Mouse (Mus musculus) heart, postnatal 0 days (tissue): ENCODE measurements around the gene Txnip. TPM values are rescaled to one million over a fixed set of nuclear protein-coding genes. Genes with fewer than 3 reads are reported as not detected.
A peak's percentile ranks its signal among the peaks of the same experiment; 100 is the strongest.

Source experiments
- ATAC-seq: fragments of 200-750 bp; cut with Nextera tagmentation; 2 replicates; pipeline ENCODE4 v1.8.0; 2017; ENCODE audit warnings: low read depth, moderate number of reproducible peaks, moderate library complexity; ENCODE audit not compliant: insufficient read depth
- DNase-seq: peaks from one replicate; pipeline ENCODE4 v3.0.0-alpha.2; 2016; ENCODE audit warnings: low spot score
- H3K27ac ChIP-seq: fragments of 300-500 bp; sonication (generic); 2 replicates; pipeline ENCODE4 v1.5.1; 2014; ENCODE audit warnings: low read depth, mild to moderate bottlenecking
- H3K27me3 ChIP-seq: fragments of 300-500 bp; sonication (generic); 2 replicates; pipeline ENCODE4 v1.6.1; 2014; ENCODE audit warnings: low read length, mixed read lengths; ENCODE audit not compliant: control insufficient read depth, insufficient read depth
- H3K36me3 ChIP-seq: fragments of 300-500 bp; sonication (generic); replicated peaks from 2 replicates; pipeline ENCODE4 v1.6.1; 2014; ENCODE audit warnings: low read length, mixed read lengths; ENCODE audit not compliant: control insufficient read depth, insufficient read depth
- H3K4me1 ChIP-seq: fragments of 300-500 bp; sonication (generic); 2 replicates; pipeline ENCODE4 v1.6.1; 2014; ENCODE audit warnings: antibody characterized with exemption; ENCODE audit not compliant: control insufficient read depth, insufficient read depth
- H3K4me2 ChIP-seq: fragments of 300-500 bp; sonication (generic); 2 replicates; pipeline ENCODE4 v1.6.1; 2014; ENCODE audit warnings: low read depth, mild to moderate bottlenecking, low read length, moderate library complexity
- H3K4me3 ChIP-seq: fragments of 300-500 bp; sonication (generic); 2 replicates; pipeline ENCODE4 v1.5.1; 2014; ENCODE audit warnings: low read depth, low read length
- H3K9ac ChIP-seq: fragments of 300-500 bp; sonication (generic); replicated peaks from 2 replicates; pipeline ENCODE4 v1.6.1; 2014; ENCODE audit warnings: low read depth, low read length, mixed read lengths
- H3K9me3 ChIP-seq: fragments of 300-500 bp; sonication (generic); replicated peaks from 2 replicates; pipeline ENCODE4 v1.6.1; 2016; ENCODE audit warnings: low read length; ENCODE audit not compliant: control insufficient read depth
- CTCF ChIP-seq: IDR thresholded peaks from 2 replicates; pipeline ENCODE4 v1.5.1; 2016; ENCODE audit warnings: antibody characterized with exemption, control low read depth, low read depth
- EP300 ChIP-seq: IDR thresholded peaks from 2 replicates; pipeline ENCODE4 v1.6.1; 2016; ENCODE audit warnings: antibody characterized with exemption, low read depth
- WGBS: fragments of 180-500 bp; shearing (Covaris S2); extraction: QIAGEN DNeasy Blood & Tissue Kit; methylation state at CpG from one replicate; pipeline ENCODE4 v1.1.7; 2014; 5-methylcytosine and 5-hydroxymethylcytosine counted together
- polyA plus RNA-seq: library from polyadenylated mRNA; unstranded; fragments of >200 nt; fragmentation: Nextera tagmentation; extraction: Ambion mirVana; gene quantifications from 2 replicates; pipeline ENCODE4 v1.2.1, GENCODE M21; 2015
- total RNA-seq: library from RNA; depleted of rRNA; stranded (reverse); fragments of >200 nt; gene quantifications from 2 replicates; pipeline ENCODE4 v1.2.3, GENCODE M21; 2014; ENCODE audit warnings: low replicate concordance

Txnip gene
- total and polyA plus RNA-seq, 2 experiments from 2014 or later = 332 to 1,196 TPM

GRCm38 (mm10) chr3:96551890-96552289, 5.9 kb upstream of the Txnip start:
- H3K4me2 ChIP-seq = no peak overlapping the region
- no peak overlapping the region for H3K4me3 ChIP-seq
- no peak for ATAC-seq
- TF ChIP-seq CTCF = no peak
- TF ChIP-seq EP300 = no peak
- H3K9ac ChIP-seq = no peak overlapping the region; the same call in 1 of the 2 replicates
- peak overlapping the region; percentile 71 for H3K27ac ChIP-seq
- peaks cover 48% of the 10 kb centered on the region for H3K4me1 ChIP-seq
- H3K9me3 ChIP-seq = no peaks in the 10 kb centered on the region
- no peak for DNase-seq
- no peaks in the 10 kb centered on the region for H3K27me3 ChIP-seq
- no peaks in the 10 kb centered on the region for H3K36me3 ChIP-seq
- WGBS = 54% methylated on average over 7 of the region's 7 CpGs

- Histone ChIP-seq H3K4me1 (peaks cover 44% of the 10 kb centered on the region), H3K36me3 (no peaks in the 10 kb centered on the region), H3K9ac (no peak overlapping the region), H3K9me3 (no peaks in the 10 kb centered on the region), H3K27ac (peak overlapping the region; percentile 96; the same call in 1 of the 2 replicates), H3K4me3 (no peak overlapping the region), H3K4me2 (no peak overlapping the region), H3K27me3 (no peaks in the 10 kb centered on the region)
- WGBS = 72% methylated on average over 6 of the region's 6 CpGs
- ATAC-seq (no peak), DNase-seq (no peak)
- TF ChIP-seq CTCF (no peak), EP300 (no peak)
Measured at GRCm38 (mm10) chr3:96553601-96554000, 4.2 kb upstream of the Txnip start.

DNA sequence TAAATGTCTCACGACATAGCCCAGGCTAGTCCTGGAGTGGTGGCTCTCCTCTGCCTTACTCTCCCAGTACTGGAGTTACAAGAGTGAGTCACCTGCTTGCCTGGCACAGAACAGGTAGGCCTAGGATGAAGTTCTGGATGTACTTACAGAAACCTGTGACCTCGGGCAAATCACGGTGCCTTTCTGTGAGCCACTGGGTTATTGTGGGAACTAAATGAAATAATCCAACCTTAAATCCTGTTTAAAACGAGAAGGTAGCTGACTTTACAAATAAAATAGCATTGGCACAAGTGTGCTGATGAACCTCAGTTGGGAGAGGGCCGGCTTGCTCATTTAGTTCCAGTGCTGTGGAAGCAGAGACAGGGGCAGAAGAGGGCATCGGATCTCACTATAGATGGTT, 3.5 kb upstream of the Txnip start:
- no peak overlapping the region for H3K4me2 ChIP-seq
- no peak overlapping the region for H3K4me3 ChIP-seq
- H3K9ac ChIP-seq = peak overlapping the region; percentile 16; the same call in 1 of the 2 replicates
- H3K27ac ChIP-seq = peak overlapping the region; percentile 96
- TF ChIP-seq EP300 (no peak), CTCF (no peak)
- ATAC-seq = no peak
- H3K36me3 ChIP-seq = peaks cover 6% of the 10 kb centered on the region
- H3K4me1 ChIP-seq = peaks cover 44% of the 10 kb centered on the region
- H3K9me3 ChIP-seq = no peaks in the 10 kb centered on the region
- no peaks in the 10 kb centered on the region for H3K27me3 ChIP-seq
- 75% methylated on average over 6 of the region's 6 CpGs for WGBS
- DNase-seq = no peak

GRCm38 (mm10) chr3:96555041-96555596, 2.6 kb upstream of the Txnip start:
- Histone ChIP-seq H3K9me3 (no peaks in the 10 kb centered on the region), H3K9ac (peak overlapping the region; percentile 96), H3K4me2 (peak overlapping the region; percentile 72), H3K4me1 (peaks cover 37% of the 10 kb centered on the region), H3K27ac (peak overlapping the region; percentile 96), H3K36me3 (peaks cover 15% of the 10 kb centered on the region), H3K27me3 (no peaks in the 10 kb centered on the region), H3K4me3 (peak overlapping the region; percentile 27)
- ATAC-seq (peak; percentile 55), DNase-seq (peak; percentile 96)
- 7% methylated on average over 12 of the region's 12 CpGs for WGBS
- TF ChIP-seq EP300 (peak; percentile 98), CTCF (no peak)

DNA sequence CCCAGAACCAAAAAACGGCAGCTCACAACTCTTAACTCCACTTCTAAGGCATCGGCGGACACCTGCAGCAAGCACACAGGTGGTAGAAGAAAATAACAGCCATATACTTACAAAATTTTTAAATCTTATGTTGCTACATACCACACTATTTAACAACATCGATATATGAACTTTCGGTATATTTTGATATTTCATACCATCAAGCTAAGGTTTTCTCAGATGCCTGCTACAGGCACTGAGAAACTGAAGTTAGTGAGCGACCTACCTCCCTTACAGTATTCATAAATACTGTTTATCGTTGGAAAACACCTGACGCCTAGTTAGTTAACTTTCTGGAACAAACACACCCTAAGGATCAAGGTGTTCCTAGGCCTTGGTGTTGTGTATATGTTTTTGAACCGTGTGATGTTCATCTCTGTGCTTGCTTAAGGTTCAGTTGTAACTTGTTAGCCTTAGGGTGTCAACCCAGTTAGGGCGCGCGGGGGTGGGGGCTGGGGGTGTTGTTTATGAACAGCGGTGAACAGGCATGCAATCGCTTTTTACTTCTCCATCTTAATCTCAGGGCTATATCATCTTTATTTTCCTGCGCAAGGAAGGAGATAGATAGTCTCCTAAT, 1.6 kb upstream of the Txnip start:
- Histone ChIP-seq H3K4me1 (peaks cover 29% of the 10 kb centered on the region), H3K4me2 (peak overlapping the region; percentile 72), H3K9ac (peak overlapping the region; percentile 96), H3K27ac (peak overlapping the region; percentile 96), H3K27me3 (no peaks in the 10 kb centered on the region), H3K4me3 (peak overlapping the region; percentile 73), H3K36me3 (peaks cover 24% of the 10 kb centered on the region), H3K9me3 (no peaks in the 10 kb centered on the region)
- no peak for TF ChIP-seq CTCF
- no peak for TF ChIP-seq EP300
- ATAC-seq (no peak), DNase-seq (peak; percentile 22)
- 60% methylated on average over 15 of the region's 15 CpGs for WGBS
